Mouse (Mus musculus): Measurements from ENCODE around the gene Vopp1.
"Not testable (repeated sequence)": the region's sequence is repeated elsewhere in the genome, so short reads cannot be mapped to it uniquely, and the experiment has no call there.

Gene Vopp1

GRCm38 (mm10) chr6:57824422-57825258 lies at the start of gene Vopp1:
Vopp1 (minus strand) TSS chr6:57825159.
- ATAC-seq (ENCODE audit: insufficient number of reproducible peaks, low FRiP score, low TSS enrichment), result peak; percentile 86

- ATAC-seq (ENCODE audit: insufficient number of reproducible peaks, low FRiP score, low TSS enrichment), result peak; percentile 70
Observed at GRCm38 (mm10) chr6:57859043-57860042, 34.4 kb upstream of the Vopp1 start.

GRCm38 (mm10) chr6:57851177-57851576 lies 26.2 kb upstream of the Vopp1 start:
- ATAC-seq (ENCODE audit: insufficient number of reproducible peaks, low FRiP score, low TSS enrichment), result not testable (repeated sequence)

GRCm38 (mm10) chr6:57850286-57850685 lies 25.3 kb upstream of the Vopp1 start, which contains the start of gene Vmn1r21:
Vmn1r21 (minus strand) TSS chr6:57850343.
- no peak for ATAC-seq (ENCODE audit: insufficient number of reproducible peaks, low FRiP score, low TSS enrichment)

GRCm38 (mm10) chr6:57839693-57840408 lies 14.9 kb upstream of the Vopp1 start:
- no peak for ATAC-seq (ENCODE audit: insufficient number of reproducible peaks, low FRiP score, low TSS enrichment)

GRCm38 (mm10) chr6:57825259-57825715 lies 328 bp upstream of the Vopp1 start:
- ATAC-seq (ENCODE audit: insufficient number of reproducible peaks, low FRiP score, low TSS enrichment), result peak; percentile 86; the same call in 1 of the 2 replicates

GRCm38 (mm10) chr6:57823461-57823860 lies 1.5 kb downstream of the Vopp1 start:
- no peak for ATAC-seq (ENCODE audit: insufficient number of reproducible peaks, low FRiP score, low TSS enrichment)

GRCm38 (mm10) chr6:57822648-57823410 lies 2.1 kb downstream of the Vopp1 start:
- ATAC-seq (ENCODE audit: insufficient number of reproducible peaks, low FRiP score, low TSS enrichment), result no peak

- ATAC-seq (ENCODE audit: insufficient number of reproducible peaks, low FRiP score, low TSS enrichment), result no peak
Observed at GRCm38 (mm10) chr6:57814436-57814940, 10.5 kb downstream of the Vopp1 start.

GRCm38 (mm10) chr6:57811748-57812730 lies 12.9 kb downstream of the Vopp1 start:
- no peak for ATAC-seq (ENCODE audit: insufficient number of reproducible peaks, low FRiP score, low TSS enrichment)

- ATAC-seq (ENCODE audit: insufficient number of reproducible peaks, low FRiP score, low TSS enrichment), result peak; percentile 36; the same call in 1 of the 2 replicates
Observed at GRCm38 (mm10) chr6:57805218-57806069, 19.5 kb downstream of the Vopp1 start.

- ATAC-seq (ENCODE audit: insufficient number of reproducible peaks, low FRiP score, low TSS enrichment), result no peak
Observed at GRCm38 (mm10) chr6:57803130-57803529, 21.8 kb downstream of the Vopp1 start.

GRCm38 (mm10) chr6:57798986-57799385 lies 26.0 kb downstream of the Vopp1 start:
- ATAC-seq (ENCODE audit: insufficient number of reproducible peaks, low FRiP score, low TSS enrichment), result no peak

GRCm38 (mm10) chr6:57796853-57797423 lies 28.0 kb downstream of the Vopp1 start:
- no peak for ATAC-seq (ENCODE audit: insufficient number of reproducible peaks, low FRiP score, low TSS enrichment)

- no peak for ATAC-seq (ENCODE audit: insufficient number of reproducible peaks, low FRiP score, low TSS enrichment)
Observed at GRCm38 (mm10) chr6:57795835-57796234, 29.1 kb downstream of the Vopp1 start.

GRCm38 (mm10) chr6:57792821-57793220 lies 32.1 kb downstream of the Vopp1 start:
- not testable (repeated sequence) for ATAC-seq (ENCODE audit: insufficient number of reproducible peaks, low FRiP score, low TSS enrichment)

- ATAC-seq (ENCODE audit: insufficient number of reproducible peaks, low FRiP score, low TSS enrichment), result peak; percentile 15; the same call in 1 of the 2 replicates
Observed at GRCm38 (mm10) chr6:57790542-57790941, 34.4 kb downstream of the Vopp1 start.
